Comparison of ENCODE assay signal across 29 mouse cellular contexts in the genomic region with DNA sequence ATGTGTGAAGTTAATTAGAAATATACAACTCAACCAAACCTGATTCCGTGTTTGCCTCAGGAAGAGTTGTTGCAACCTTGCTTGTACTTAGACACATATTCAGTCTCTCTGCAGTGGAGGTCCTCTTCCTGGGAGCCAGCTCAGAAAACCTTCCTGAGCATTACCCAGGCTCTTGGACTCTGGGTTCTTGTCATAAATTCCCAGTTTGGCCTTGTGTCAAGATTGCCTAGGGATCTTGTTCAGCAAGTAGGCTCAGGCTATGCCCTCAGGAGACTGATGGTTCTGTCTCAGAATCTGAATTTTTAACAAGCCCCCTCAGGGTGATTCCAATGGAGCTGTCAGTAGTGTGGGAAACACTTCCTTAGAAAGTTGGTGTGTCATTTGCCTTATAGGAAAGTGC. TPM values are rescaled to one million over a fixed set of nuclear protein-coding genes. Genes with fewer than 3 reads are reported as not detected.
A peak's percentile ranks its signal among the peaks of the same experiment; 100 is the strongest.
DNase-seq lines count a peak whose midpoint lies in the region; ATAC-seq and TF ChIP-seq lines count a peak whose summit lies in the region.
"Had no signal": no experiment of that assay in that cellular context is flagged by ENCODE, and none has a peak within 500 bp of the region (broad histone marks: within the 10 kb centered on the region; RNA-seq: fewer than 3 reads in every experiment).

No protein-coding gene starts in this region.

- H3K9me3 ChIP-seq in heart, postnatal 0 days (replicated peaks; ENCODE audit: control insufficient read depth, low read length) = no peaks in the 10 kb centered on the region
- no peaks in the 10 kb centered on the region for H3K9me3 ChIP-seq in kidney, embryonic 14.5 days (ENCODE audit: control insufficient read depth, low read length)
- H3K9me3 ChIP-seq: embryonic facial prominence, embryonic 12.5 days; heart, embryonic 12.5 days; hindbrain, embryonic 12.5 days; limb, embryonic 13.5 days; liver, embryonic 12.5 days had no signal

- H3K9ac ChIP-seq in heart, postnatal 0 days (replicated peaks; ENCODE audit: low read depth, low read length) = no peak overlapping the region
- H3K9ac ChIP-seq in kidney, embryonic 14.5 days (ENCODE audit: low read depth, low read length) = no peak overlapping the region
- H3K9ac ChIP-seq: embryonic facial prominence, embryonic 12.5 days; hindbrain, embryonic 12.5 days; limb, embryonic 13.5 days; liver, embryonic 12.5 days; liver, postnatal 0 days had no signal

- H3K4me3 ChIP-seq in heart, postnatal 0 days (ENCODE audit: low read depth, low read length) = no peak overlapping the region
- no peak overlapping the region for H3K4me3 ChIP-seq in kidney, embryonic 14.5 days (ENCODE audit: low read length)
- no peak overlapping the region for H3K4me3 ChIP-seq in small intestine, adult 2 months (ENCODE audit: low read depth, low read length)
- H3K4me3 ChIP-seq: embryonic facial prominence, embryonic 12.5 days; heart, embryonic 12.5 days; hindbrain, embryonic 12.5 days; layer of hippocampus, adult 2 months; left cerebral cortex, adult 2 months; limb, embryonic 13.5 days; liver, embryonic 12.5 days had no signal

- 81% methylated on average over 1 of the region's 1 CpGs for WGBS in heart, postnatal 0 days
- WGBS in kidney, embryonic 14.5 days = 76% methylated on average over 1 of the region's 1 CpGs
- 30% methylated on average over 1 of the region's 1 CpGs for WGBS in small intestine, adult 2 months

- no peak for ATAC-seq in heart, postnatal 0 days (ENCODE audit: insufficient read depth, low read depth)
- no peak for ATAC-seq in kidney, embryonic 14.5 days (ENCODE audit: low FRiP score, low TSS enrichment)
- ATAC-seq in activated CD4-positive, CD25-positive, alpha-beta regulatory T cell, adult 4 months = no peak
- ATAC-seq: forebrain, embryonic 14.5 days; liver, embryonic 12.5 days; liver, postnatal 0 days had no signal

- intact Hi-C loops in heart, postnatal 25 days (cut with DNase I) = no loop called here

- no peak for TF ChIP-seq EP300 in heart, postnatal 0 days (IDR thresholded peaks at IDR 0.05; ENCODE audit: low read depth)

- no peak for DNase-seq in heart, postnatal 0 days (ENCODE audit: low spot score)
- no peak for DNase-seq in heart, postnatal 25 days (ENCODE audit: low spot score)
- DNase-seq in kidney, adult 9 months = peak; percentile 43
- DNase-seq in NIH3T3 (ENCODE audit: low read depth) = peak; percentile 20
- DNase-seq: adrenal gland, adult 8-10 months; cerebellum, adult 9-10 months; embryo, embryonic 11 days; gastrocnemius, postnatal 25 days; heart, adult 18-20 months; heart, postnatal 10 days; liver, postnatal 0 days; lung, postnatal 10 days; midbrain, embryonic 14.5 days; right cerebral cortex, postnatal 25 days; thymus, adult 18-20 months; thymus, postnatal 36 days had no signal

- peaks cover 77% of the 10 kb centered on the region for H3K4me1 ChIP-seq in heart, postnatal 0 days (ENCODE audit: control insufficient read depth, insufficient read depth)
- H3K4me1 ChIP-seq in kidney, embryonic 14.5 days (ENCODE audit: control insufficient read depth, insufficient read depth, low read length) = peaks cover 34% of the 10 kb centered on the region
- peaks cover 43% of the 10 kb centered on the region for H3K4me1 ChIP-seq in small intestine, adult 2 months (ENCODE audit: control insufficient read depth, insufficient read depth, insufficient read length, low read length)

- H3K4me2 ChIP-seq in heart, postnatal 0 days (ENCODE audit: low read depth, low read length) = no peak overlapping the region
- no peak overlapping the region for H3K4me2 ChIP-seq in kidney, embryonic 14.5 days (replicated peaks; ENCODE audit: low read depth, low read length)
- H3K4me2 ChIP-seq: embryonic facial prominence, embryonic 12.5 days; heart, embryonic 12.5 days; hindbrain, embryonic 12.5 days; limb, embryonic 13.5 days; liver, embryonic 12.5 days had no signal

- TF ChIP-seq POLR2A in small intestine, adult 2 months (IDR thresholded peaks at IDR 0.05; ENCODE audit: low read depth, low read length) = no peak

- H3K36me3 ChIP-seq in heart, postnatal 0 days (replicated peaks; ENCODE audit: control insufficient read depth, insufficient read depth, low read length) = 0 out of 2 replicates have a peak, but pooled peaks cover 3% of the 10 kb centered on the region
- H3K36me3 ChIP-seq in kidney, embryonic 14.5 days (ENCODE audit: control insufficient read depth, insufficient read depth, low read length) = no peaks in the 10 kb centered on the region
- H3K36me3 ChIP-seq in small intestine, adult 2 months (ENCODE audit: control insufficient read depth, insufficient read depth, low read length) = no peaks in the 10 kb centered on the region
- H3K36me3 ChIP-seq: embryonic facial prominence, embryonic 12.5 days; heart, embryonic 12.5 days; hindbrain, embryonic 12.5 days had no signal

- H3K27me3 ChIP-seq in heart, postnatal 0 days (ENCODE audit: control insufficient read depth, insufficient read depth, low read length) = no peaks in the 10 kb centered on the region
- no peaks in the 10 kb centered on the region for H3K27me3 ChIP-seq in kidney, embryonic 14.5 days (ENCODE audit: control insufficient read depth, insufficient read depth, low read length)
- no peaks in the 10 kb centered on the region for H3K27me3 ChIP-seq in small intestine, adult 2 months (ENCODE audit: control insufficient read depth, insufficient read depth, low read length)
- H3K27me3 ChIP-seq: embryonic facial prominence, embryonic 12.5 days; heart, embryonic 12.5 days; hindbrain, embryonic 12.5 days; limb, embryonic 13.5 days; liver, embryonic 12.5 days had no signal

- 0 out of 2 replicates have a peak overlapping the region, but pooled peaks have one; percentile 13 for H3K27ac ChIP-seq in heart, postnatal 0 days (ENCODE audit: low read depth)
- H3K27ac ChIP-seq in kidney, embryonic 14.5 days (ENCODE audit: low read depth, low read length) = no peak overlapping the region
- H3K27ac ChIP-seq in small intestine, adult 2 months (ENCODE audit: insufficient read depth, low read depth, low read length) = 0 out of 2 replicates have a peak overlapping the region, but pooled peaks have one; percentile 0
- H3K27ac ChIP-seq: embryonic facial prominence, embryonic 12.5 days; hindbrain, embryonic 12.5 days; left cerebral cortex, adult 2 months; limb, embryonic 13.5 days; liver, embryonic 12.5 days; macrophage; stomach, postnatal 0 days had no signal

- TF ChIP-seq CTCF in heart, postnatal 0 days (IDR thresholded peaks at IDR 0.05; ENCODE audit: low read depth) = no peak
- no peak for TF ChIP-seq CTCF in small intestine, adult 2 months (IDR thresholded peaks at IDR 0.05; ENCODE audit: extremely low read depth, insufficient read length, insufficient replicate concordance, low read depth, low read length)

RNA-seq across cellular contexts. Expression of gene Dyrk1a, which starts 19.8 kb away (rescaled TPM):
- 55.2 and 90.3 TPM in 2 replicates for total RNA-seq in heart, postnatal 0 days (2014; rRNA removed; ENCODE audit: low replicate concordance)
- 6.9 and 7.7 TPM in 2 replicates for polyA plus RNA-seq in heart, postnatal 0 days (2015; fragmentation: Nextera tagmentation; extraction: Ambion mirVana)
- total RNA-seq in heart, postnatal 25 days (2021) = 10 to 100 TPM; 71.4 to 71.9 TPM
- polyA plus RNA-seq in kidney, embryonic 14.5 days (2014; fragmentation: Nextera tagmentation; extraction: Ambion mirVana) = 13.3 and 18.2 TPM in 2 replicates
- polyA plus RNA-seq in small intestine, adult 2 months (2012; rRNA removed) = 15.9 and 32.1 TPM in 2 replicates
- polyA plus RNA-seq in activated CD4-positive, CD25-positive, alpha-beta regulatory T cell, adult 4 months (2017; shearing (Covaris generic)) = 10 to 100 TPM; 19.2 to 25.6 TPM

Comparison
In these comparisons a context has a peak if more than half of its experiments do, and no peak if none do; other contexts are left out.
1. DNase-seq: peak in kidney, adult 9 months (single experiment) and NIH3T3 (single experiment); none in heart, postnatal 0 days (single experiment) and heart, postnatal 25 days (single experiment).